Mouse (Mus musculus) midbrain, embryonic 14.5 days (tissue): ENCODE measurements at regions not wholly inside any gene's neighbourhood (a gene's known extent, or its start where the extent isn't known, plus 50 kb on each side); places are given as distances from the start of the nearest gene placed in this dataset.
"Not testable (repeated sequence)": the region's sequence is repeated elsewhere in the genome, so short reads cannot be mapped to it uniquely, and the experiment has no call there.

Experiments
- ATAC-seq: fragments of 200-750 bp; cut with Nextera tagmentation; 2 replicates; pipeline ENCODE4 v1.8.0; 2017; ENCODE audit warnings: moderate number of reproducible peaks, moderate library complexity; ENCODE audit not compliant: low FRiP score, low TSS enrichment
- DNase-seq: peaks from one replicate; pipeline ENCODE4 v3.0.0-alpha.2; 2015
- H3K27ac ChIP-seq: fragments of 300-500 bp; sonication (generic); replicated peaks from 2 replicates; pipeline ENCODE4 v1.5.1; 2014; ENCODE audit warnings: mild to moderate bottlenecking, low read depth, low read length, moderate library complexity
- H3K27me3 ChIP-seq: fragments of 300-500 bp; sonication (generic); 2 replicates; pipeline ENCODE4 v1.6.1; 2014; ENCODE audit warnings: low read length, control low read depth, mixed read lengths; ENCODE audit not compliant: control insufficient read depth, insufficient read depth
- H3K36me3 ChIP-seq: fragments of 300-500 bp; sonication (generic); 2 replicates; pipeline ENCODE4 v1.6.1; 2014; ENCODE audit warnings: low read length, control low read depth; ENCODE audit not compliant: control insufficient read depth, insufficient read depth
- H3K4me1 ChIP-seq: fragments of 300-500 bp; sonication (generic); 2 replicates; pipeline ENCODE4 v1.6.1; 2014; ENCODE audit warnings: mild to moderate bottlenecking, antibody characterized with exemption, low read length, control low read depth; ENCODE audit not compliant: control insufficient read depth, insufficient read depth
- H3K4me2 ChIP-seq: fragments of 300-500 bp; sonication (generic); 2 replicates; pipeline ENCODE4 v1.6.1; 2014; ENCODE audit warnings: mild to moderate bottlenecking, low read length, moderate library complexity
- H3K4me3 ChIP-seq: fragments of 300-500 bp; sonication (generic); replicated peaks from 2 replicates; pipeline ENCODE4 v1.5.1; 2014; ENCODE audit warnings: low read depth, low read length
- H3K9ac ChIP-seq: fragments of 300-500 bp; sonication (generic); replicated peaks from 2 replicates; pipeline ENCODE4 v1.6.1; 2014; ENCODE audit warnings: mild to moderate bottlenecking, low read length, moderate library complexity
- H3K9me3 ChIP-seq: fragments of 300-500 bp; sonication (generic); 2 replicates; pipeline ENCODE4 v1.6.1; 2016; ENCODE audit warnings: low read length, control low read depth, mixed read lengths; ENCODE audit not compliant: control insufficient read depth
- WGBS: fragments of 180-500 bp; shearing (Covaris S2); extraction: QIAGEN DNeasy Blood & Tissue Kit; methylation state at CpG from one replicate; pipeline ENCODE4 v1.1.7; 2014; 5-methylcytosine and 5-hydroxymethylcytosine counted together

- H3K4me2 ChIP-seq = no peak overlapping the region
- 96% methylated on average over 17 of the region's 17 CpGs for WGBS
- no peaks in the 10 kb centered on the region for H3K27me3 ChIP-seq
- no peak overlapping the region for H3K27ac ChIP-seq
- 0 out of 2 replicates have a peak, but pooled peaks cover 4% of the 10 kb centered on the region for H3K9me3 ChIP-seq
- DNase-seq (no peak), ATAC-seq (no peak)
- no peaks in the 10 kb centered on the region for H3K4me1 ChIP-seq
- no peaks in the 10 kb centered on the region for H3K36me3 ChIP-seq
- H3K9ac ChIP-seq = no peak overlapping the region
- no peak overlapping the region for H3K4me3 ChIP-seq
Measured at GRCm38 (mm10) chr3:49382290-49382689, 374.8 kb downstream of the Pcdh18 start.

GRCm38 (mm10) chr3:49377571-49377970, 379.6 kb downstream of the Pcdh18 start:
- not testable (repeated sequence) for H3K9ac ChIP-seq, H3K9me3 ChIP-seq, H3K36me3 ChIP-seq, H3K4me2 ChIP-seq, DNase-seq, H3K4me3 ChIP-seq, H3K4me1 ChIP-seq, H3K27me3 ChIP-seq, H3K27ac ChIP-seq
- ATAC-seq = 0 out of 2 replicates have a peak, but pooled peaks have one; percentile 55
- 84% methylated on average over 2 of the region's 4 CpGs for whole genome bisulfite sequencing
